Mouse (Mus musculus) hematopoietic multipotent progenitor cell, adult 10-12 weeks (in vitro differentiated cells): ENCODE results near the gene Clmn. TPM values are rescaled to one million over a fixed set of nuclear protein-coding genes. Genes with fewer than 3 reads are reported as not detected.

Experiments
- polyA plus RNA-seq: library from polyadenylated mRNA; stranded (reverse); fragments of >175 nt; gene quantifications from 2 replicates; pipeline ENCODE4 v1.2.3, GENCODE M21; 2012; ENCODE audit warnings: low replicate concordance

Clmn gene
- polyA plus RNA-seq: 0.10 and 0.15 TPM in 2 replicates

GRCm38 (mm10) chr12:104864439-104865165 is at the start of gene Clmn:
Clmn (minus strand) TSS chr12:104865076.

DNA sequence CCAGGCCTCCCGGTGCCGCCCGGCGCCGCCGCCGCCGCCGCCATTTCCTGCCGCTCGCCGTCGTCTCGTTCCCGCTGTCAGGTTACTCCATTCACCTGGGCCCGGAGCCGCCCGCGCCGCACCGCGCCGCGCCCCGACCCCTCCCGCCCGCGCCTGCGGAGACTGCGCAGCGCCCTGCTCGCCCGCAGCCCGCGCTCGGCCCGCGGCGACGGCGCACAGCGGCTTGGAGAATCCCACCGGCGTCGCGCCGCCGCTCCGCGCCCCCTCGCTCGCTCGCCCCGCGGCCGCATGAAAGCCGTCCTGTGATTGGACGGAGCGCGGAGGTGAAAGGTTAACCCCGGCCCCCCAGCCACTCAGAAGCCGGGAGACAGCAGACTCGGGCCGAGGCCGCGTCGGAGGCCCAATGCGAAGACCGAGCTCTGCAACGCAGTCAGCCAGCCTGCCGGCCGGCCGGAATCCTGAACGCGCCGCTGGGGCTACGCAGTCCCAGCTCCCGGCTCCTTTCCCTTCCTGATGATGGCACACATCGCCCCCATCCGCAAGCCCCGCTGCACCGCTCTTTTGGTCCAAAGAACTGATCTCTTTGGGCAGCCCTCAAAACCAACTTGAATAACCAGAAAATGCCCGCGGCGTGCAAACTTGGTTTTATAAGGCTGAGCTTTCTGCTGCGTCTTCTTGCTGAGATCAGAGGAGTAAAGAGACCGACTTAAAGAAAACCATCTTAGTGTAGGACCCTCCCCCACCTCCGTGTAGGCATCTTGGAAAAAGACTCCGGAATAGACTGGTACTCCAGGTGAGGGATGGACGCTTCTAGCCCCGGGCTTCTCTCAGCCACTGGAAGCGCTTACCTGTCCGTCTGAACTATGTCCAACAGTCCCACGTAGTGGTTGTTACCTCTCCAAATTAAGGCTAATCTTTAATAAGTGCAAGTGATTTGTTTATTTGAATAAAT is 112.8 kb downstream of the Clmn start, which contains the start of gene Dicer1:
Gene Dicer1 (minus strand): TSS at position 139 of the 952 bp plus-strand sequence.

Other genes with a start within 250 kb of the Clmn start
- gene Dicer1, start 113.1 kb downstream of the Clmn start, polyA plus RNA-seq: 6.4 and 11.3 TPM in 2 replicates
- 22.1 and 27.8 TPM in 2 replicates for gene Syne3, start 144.7 kb upstream of the Clmn start, polyA plus RNA-seq
- 69.6 and 101 TPM in 2 replicates for gene Glrx5, start 167.6 kb upstream of the Clmn start, polyA plus RNA-seq